Mouse (Mus musculus) layer of hippocampus, postnatal 14 days (tissue): ENCODE results near the gene Cyp2b10. TPM values are rescaled to one million over a fixed set of nuclear protein-coding genes. Genes with fewer than 3 reads are reported as not detected.
"Not testable (repeated sequence)": the region's sequence is repeated elsewhere in the genome, so short reads cannot be mapped to it uniquely, and the experiment has no call there.

Experiments
- DNase-seq, 2 experiments: peaks; one replicate each; pipeline ENCODE4 v3.0.0; 2021 to 2022; ENCODE audit warnings: low spot score in 2 of 2, mixed read lengths in 1 of 2
- long read RNA-seq, 2 experiments: library from polyadenylated mRNA; stranded (forward); transcript quantifications; one replicate each; pipeline ENCODE4 v2.0.0; 2021
- total RNA-seq, 2 experiments: library from RNA; stranded (reverse); gene quantifications; 2 replicates each; pipeline ENCODE4 v1.2.3; 2021

Gene Cyp2b10
- total RNA-seq, result not detected
- long read RNA-seq, experiment 1, result 0 reads
- long read RNA-seq, experiment 2, result 0 reads

DNA sequence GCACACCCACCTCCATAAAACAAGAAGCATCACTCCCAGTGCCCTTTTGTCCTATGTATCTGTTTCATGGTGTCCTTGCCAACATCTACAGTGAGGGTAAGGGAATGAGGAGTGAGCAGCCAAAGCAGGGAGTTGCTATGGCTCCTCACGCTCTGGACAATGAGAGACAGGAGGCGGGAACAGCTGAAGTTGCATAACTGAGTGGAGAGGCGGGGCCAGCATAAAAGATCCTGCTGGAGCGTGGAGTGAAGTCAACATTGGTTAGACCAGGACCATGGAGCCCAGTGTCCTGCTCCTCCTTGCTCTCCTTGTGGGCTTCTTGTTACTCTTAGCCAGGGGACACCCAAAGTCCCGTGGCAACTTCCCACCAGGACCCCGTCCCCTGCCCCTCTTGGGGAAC lies at the start of gene Cyp2b10:
Cyp2b10 (plus strand) TSS at position 210 of the 400 bp plus-strand sequence.
- no peak for DNase-seq

DNA sequence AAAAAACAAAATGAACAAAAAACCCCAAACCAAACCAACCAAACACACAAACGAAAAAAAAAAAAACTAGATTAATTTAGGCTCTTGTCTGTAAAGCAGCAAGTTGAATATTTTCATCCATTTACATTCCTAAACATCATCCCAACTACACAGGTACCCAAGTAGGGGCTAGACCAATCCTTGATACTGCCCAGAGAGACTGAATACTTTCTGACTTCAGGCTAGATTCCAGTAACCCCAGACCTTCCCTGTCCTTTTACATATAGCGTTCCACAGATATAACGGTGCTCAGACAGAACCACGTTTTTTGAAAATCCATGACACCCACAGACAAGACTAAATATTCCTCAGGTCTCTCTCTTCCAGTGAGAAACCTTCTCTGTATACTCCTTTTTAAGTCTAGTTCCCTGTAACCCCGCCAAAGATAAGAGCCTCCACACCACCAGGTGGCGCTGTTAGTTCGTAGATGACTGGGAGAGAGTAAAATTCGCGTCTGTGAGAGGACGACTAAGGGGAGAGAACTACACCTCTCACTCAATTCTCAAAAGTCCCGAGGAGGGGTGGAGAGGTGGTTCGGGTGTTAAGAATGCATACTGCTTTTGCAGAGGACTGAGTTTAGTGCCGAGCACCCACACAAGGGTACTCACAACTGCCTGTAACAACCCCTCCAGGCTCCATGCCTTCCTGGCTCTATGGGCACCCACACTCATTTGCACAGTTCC lies 49.5 kb upstream of the Cyp2b10 start:
- DNase-seq, result peak; percentile 87 to 90

DNA sequence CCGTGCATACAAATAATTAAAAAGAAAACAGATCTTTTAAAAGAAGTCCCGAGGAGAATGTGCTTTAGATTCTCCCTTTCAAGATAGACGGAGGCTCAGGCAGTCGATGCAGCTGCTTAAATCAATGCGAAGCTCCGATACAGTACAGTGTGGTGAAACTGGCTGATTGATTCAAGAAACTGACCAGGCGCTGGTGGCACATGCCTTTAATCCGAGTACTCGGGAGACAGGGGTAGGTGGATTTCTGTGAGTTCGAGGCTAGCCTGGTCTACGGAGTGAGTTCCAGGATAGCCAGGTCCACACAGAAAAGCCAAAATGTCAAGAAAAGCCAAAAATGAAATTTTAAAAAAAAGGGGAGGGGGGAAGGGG lies 49.0 kb upstream of the Cyp2b10 start:
- no peak for DNase-seq

DNA sequence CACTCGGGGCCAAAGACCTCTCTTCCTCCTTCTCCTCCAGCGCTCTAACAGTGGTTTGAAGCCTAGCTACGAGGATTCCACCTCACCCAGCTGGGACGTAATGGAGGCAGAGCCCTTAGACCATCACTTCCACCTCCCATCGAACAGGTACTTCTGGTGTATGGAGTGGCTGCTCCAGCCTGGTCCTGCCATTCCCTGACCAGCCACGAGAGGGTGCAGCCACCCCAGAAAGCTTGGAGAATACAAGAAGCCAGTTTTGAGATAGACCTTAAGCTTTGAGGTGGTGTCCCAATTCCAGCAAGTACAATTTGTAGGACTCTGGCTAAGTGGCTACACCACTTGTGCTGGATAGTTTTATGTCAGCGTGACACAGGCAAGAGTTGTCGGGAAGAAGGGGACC lies 42.3 kb upstream of the Cyp2b10 start:
- peak; percentile 30 to 57 for DNase-seq

DNA sequence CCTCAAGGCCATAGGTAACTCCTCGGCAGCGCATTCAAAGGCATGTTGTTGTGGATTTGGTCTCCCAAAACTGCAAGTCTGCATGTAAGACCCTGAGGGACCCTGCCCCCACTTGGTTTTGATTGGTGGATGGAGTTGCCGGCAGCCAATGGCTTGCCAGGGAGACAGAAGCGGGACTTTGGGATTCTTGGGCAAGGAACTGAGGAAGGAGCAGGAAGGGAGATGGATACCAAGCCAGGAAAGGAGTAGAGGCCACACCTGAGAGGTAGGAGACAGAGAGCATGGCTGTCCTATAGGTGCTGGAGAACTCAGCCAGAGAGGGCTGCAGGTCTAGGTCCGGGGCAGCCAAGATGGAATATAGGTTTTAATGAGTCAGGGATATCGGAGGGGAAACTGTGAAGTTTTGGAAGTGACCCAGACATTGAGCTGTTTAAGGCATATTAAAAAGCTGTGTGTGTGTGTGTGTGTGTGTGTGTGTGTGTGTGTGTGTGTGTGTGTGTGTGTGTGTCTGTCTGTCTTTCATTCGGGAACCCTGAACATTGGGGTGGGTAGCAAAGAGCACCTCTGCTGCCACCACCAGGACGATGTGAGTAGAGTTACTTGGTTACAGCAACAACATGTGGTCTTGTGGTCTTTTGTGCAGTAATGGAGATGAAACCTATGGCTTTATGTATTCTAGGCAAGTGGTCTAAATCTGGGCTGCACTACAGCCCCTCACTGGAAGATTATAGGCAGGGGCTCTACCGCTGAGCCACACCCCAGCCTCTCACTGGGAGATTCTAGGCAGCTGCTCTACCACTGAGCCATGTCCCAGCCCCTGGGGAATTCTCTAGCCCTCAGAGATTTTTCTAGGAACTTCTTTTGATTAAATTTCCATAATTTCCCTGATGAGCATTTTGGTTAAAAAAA lies 37.2 kb upstream of the Cyp2b10 start:
- DNase-seq, result no peak

DNA sequence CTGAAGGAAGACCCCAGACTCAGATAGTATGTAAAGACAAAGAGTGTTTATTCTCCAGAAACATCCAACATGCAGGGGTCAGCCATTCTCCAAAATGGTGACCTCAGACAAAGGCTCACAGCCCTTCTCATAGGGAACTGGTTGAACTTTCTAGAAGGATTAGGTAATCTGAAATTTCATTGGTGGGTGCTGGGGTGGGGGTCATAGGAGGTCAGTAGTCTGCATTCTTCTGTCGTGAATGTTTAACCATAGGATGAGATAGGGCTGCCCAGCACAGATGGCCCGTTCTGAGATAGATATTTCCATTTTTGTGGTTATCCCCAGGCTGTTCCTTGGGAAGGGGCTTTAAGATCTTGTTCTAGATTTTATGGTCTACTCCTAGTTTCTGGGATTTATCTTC lies 35.1 kb upstream of the Cyp2b10 start:
- no peak for DNase-seq

DNA sequence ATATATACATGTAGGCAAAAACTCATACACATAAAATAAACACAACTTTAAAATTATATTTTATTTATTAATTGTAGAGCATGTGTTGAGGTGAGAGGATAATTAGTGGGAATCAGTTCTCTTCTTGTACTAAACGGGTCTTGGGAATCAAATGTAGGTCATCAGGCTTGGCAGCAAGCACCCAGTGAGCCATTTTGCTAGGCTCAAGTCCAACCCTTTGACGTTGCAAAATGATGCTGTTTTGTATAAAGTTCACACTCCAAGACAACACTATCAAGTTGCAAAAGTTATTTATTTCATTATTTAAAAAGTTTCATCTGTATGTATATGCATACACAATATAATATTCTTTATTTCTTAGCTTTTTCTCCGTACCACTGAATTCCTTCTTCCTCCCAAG lies 33.7 kb upstream of the Cyp2b10 start:
- no peak for DNase-seq

DNA sequence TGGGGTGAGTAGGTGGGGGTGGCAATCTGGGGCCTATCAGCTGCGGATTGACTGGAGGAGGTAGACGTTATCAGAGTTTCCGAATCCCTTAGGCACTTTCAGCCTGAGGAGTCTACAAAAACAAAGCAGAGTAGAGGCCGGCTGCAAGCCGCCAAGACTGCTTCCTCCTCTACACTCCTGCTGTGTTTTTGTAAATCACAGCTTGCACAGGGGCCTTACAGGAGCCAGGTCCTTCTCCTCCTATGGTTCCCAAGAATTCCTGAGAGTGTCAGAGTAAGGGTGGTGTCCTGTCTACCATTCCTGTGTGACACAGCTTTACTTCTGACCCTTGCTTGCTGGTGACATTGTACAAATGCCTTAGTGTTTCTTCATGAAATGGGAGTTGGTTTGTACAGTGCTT lies 32.6 kb upstream of the Cyp2b10 start:
- no peak for DNase-seq

DNA sequence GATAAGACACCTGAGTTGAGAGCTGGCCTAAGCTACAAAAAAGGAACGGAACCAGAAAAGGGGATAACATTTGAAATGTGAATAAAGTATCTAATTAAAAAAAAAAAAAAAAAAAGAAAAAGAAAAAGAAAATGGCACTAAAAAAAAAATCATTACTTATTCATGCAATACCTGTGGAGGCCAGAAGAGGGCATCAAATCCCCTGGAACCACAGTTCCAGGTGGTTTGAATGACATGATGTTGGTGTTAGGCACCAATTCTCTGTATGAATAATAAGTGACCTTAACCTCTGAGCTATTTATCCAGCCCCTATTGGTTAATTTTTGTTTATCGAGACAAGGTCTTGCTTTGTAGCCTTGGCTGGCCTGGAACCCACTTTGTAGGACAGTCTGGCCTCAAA lies 27.6 kb upstream of the Cyp2b10 start:
- no peak for DNase-seq

DNA sequence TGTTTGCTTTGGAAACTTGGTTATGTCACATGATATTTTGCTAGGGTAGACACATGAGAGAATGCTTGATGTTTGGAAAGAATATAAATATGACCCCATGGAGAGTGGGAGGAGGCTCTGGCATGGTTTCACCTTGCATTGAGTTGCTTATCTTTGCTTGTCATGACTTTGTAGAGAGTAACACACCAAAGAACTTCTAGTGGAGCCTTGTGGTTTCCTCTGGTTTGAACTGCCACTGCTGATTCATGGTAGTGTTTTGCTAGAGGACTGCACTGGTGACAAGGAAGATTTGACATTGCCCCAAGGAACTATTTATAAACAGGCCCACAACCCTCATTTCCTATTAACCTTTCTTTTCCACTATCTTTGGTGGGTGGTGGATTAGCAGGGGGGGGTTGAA lies 24.8 kb upstream of the Cyp2b10 start:
- no peak for DNase-seq

DNA sequence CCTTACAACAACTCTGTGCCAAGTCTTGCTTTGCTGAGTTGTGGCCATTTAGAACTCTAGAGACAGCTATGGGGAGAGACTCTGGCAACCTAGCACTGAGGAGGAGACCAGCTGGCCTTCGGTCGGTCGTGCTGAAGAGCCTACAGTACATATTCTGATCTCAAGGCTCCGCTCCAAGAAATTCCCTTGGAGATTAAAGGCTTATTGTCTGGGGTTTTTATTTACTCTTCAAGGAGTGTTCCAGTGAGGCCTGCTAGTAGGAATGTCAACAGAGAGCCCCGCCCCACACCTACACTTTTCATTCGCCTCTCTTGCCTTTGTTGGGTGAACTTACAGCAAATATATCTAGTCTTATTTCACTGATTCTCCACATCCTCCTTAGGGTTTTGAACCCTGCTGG lies 18.7 kb upstream of the Cyp2b10 start:
- DNase-seq, result no peak

DNA sequence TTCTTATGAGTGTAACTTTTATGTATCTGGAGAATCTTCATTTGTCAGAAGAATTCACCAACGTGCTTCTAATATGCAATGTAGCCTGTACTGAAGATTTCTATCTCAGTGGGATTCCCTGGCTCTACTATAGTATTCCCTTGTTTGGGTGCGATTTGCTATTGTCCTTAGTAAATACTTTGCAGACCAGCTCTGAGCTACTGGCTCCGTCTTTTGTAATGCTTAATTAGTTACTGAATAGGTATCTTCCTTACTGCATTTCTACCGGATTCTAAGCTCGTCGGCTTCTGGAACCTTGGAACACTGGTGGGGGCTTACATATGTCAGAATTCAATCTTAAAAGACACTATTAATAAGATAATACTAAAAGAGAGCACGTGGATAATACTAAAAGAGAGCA lies 16.7 kb upstream of the Cyp2b10 start:
- not testable (repeated sequence) for DNase-seq

DNA sequence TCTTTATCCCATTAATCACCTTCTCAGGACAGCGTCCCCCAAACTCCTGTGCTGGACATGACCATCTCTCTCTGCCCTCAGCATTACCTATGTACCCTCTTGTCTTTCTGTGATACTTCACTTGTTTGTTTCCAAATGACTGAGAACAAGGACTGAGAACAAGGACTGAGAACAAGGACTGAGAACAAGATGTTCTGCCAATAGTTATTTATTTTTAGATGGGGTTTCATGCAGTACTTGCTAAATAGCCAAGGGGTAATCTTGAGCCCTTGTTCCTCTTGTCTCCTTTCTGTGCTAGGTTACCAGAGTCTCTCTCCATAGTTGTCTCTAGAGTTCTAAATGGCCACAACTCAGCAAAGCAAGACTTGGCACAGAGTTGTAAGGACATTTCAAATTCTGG lies 13.1 kb upstream of the Cyp2b10 start:
- DNase-seq, result no peak

DNA sequence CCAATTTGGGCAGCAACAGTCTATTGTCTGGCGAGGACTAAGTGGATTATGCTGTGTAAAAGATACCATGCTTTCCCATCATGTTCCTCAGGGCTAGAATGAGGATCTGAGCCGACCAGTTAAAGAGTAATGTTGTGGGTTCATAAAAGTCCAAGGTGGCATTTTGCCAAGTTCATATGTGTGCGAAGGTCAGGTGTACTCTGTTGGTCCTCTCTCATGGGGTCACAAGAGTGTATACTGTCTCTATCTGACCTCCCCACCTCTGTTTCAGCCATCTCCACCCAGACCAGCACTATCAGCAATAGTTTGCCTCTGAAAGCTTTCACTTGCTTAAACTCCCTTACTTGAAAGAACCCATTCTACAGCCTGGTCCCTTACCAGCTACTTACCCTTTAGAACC lies 9.7 kb upstream of the Cyp2b10 start:
- DNase-seq, result no peak

DNA sequence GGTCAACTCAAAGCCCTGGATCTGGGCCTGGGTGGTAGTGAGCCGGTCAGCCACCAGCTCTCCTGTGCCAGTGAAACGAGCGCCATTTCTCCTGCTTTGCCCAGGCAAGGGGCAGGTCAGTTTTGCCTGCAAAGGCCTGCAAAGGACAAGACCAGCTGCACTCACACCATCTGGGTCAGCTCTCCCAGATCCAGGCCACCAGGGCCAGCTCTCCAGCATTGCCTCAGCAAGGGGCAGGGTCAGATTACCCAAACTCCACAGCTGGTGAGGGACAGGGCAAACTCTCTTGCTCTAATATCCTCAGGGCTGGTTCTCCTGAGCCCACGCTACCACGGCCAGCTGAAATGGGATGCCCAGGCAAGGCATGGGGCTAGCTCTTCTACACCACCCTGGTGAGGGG lies 4.3 kb upstream of the Cyp2b10 start:
- no peak for DNase-seq

DNA sequence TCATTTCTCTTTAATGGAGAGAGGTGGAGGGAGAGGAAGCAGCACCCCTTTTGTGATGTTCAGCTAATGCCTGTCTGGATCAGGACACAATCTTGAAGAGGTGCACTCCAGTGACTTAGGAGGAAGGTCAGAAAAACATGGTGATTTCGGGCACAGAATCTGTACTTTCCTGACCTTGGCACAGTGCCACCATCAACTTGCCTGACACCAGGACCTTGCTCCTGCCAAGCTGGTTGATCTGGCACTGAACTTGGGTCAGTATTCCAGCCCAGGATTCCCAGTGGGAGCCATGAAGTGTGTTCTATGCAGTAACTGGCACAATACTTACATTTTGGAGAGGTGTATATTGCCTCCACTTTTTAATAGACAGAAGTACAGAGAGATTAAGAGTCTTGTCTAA lies 2.3 kb upstream of the Cyp2b10 start:
- no peak for DNase-seq

DNA sequence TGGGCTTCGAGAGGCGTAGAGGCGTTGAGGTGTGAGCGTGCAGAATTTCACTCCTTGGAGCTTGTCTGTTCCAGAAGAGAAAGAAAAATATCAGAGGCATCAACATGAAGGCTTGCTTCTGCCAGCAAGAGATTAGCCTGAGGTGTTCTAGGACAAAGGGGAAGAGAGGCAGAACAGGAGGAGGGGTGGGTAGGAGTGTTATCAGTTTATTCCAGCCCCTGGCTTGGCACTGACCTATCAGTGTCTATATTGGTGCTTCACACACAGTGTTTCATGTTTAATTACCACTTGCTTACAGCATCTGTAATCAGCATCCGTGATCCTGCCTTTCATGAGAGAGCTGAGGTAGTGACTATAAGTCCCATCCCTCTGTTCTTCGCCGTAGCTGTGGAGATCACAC lies 644 bp downstream of the Cyp2b10 start:
- no peak for DNase-seq

DNA sequence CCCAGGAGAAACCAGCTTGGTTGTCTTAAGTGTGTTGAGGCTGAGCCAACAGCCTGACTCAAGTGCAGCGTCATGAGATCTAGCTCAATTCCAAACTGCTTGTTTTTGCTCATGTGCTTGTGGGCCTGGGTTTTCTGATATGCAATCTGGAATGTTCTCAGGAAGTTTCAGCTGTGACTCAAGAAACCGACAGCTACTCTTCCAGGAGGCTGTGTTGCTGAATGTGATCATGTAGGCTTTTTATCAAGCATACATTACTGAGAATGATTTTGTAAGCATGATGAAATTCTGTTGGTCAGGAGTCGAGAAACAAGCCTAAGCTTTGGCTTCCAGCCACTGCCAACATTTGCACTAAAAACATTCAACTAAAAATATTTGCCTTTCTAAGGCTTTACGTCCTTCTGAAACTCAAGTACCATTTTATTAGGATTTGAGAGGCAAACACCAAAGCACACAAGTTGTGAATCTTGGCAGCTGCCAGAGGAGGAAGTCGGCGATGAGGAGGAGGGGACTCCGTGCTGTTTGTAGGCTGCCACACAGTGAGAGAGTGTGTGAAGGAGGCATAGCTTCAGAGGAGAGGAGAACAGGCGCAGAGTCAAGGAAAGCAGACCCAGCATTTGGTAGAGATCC lies 4.8 kb downstream of the Cyp2b10 start:
- DNase-seq, result peak in 1 of 2 experiments; percentile 6

DNA sequence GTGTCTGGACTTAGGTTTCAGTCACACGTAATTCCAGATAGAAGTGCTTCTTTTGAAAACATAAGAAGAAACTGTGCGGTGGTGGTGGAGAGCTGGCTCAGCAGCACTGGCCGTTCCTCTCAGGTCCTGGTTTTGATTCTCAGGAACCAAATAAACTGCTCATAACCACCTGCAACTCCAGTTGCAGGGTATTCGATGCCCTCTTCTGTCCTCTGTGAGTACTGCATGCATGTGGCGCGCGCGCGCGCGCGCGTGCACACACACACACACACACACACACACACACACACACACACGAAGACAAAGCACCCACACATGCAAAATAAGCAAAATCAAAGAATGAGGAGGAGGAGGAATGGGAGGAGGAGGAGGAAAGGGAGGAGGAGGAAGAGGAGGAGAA lies 5.7 kb downstream of the Cyp2b10 start:
- DNase-seq, result no peak

DNA sequence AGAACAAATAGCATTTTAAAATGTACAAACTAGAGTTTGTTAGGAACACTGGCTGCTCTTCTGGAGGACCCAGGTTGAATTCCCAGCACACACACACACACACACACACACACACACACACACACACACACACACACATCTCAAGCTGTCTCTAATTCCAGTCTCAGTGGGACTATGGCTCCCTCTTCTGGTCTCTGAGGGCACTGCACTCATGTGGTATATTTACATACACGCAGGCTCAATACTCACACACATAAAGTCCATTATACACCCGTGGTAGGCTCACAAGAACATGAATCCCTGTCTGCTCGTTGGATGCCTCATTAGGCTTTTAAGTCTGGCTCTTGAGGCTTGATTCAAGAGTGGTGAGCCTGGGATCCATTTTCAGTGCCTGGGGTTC lies 6.6 kb downstream of the Cyp2b10 start:
- no peak for DNase-seq

DNA sequence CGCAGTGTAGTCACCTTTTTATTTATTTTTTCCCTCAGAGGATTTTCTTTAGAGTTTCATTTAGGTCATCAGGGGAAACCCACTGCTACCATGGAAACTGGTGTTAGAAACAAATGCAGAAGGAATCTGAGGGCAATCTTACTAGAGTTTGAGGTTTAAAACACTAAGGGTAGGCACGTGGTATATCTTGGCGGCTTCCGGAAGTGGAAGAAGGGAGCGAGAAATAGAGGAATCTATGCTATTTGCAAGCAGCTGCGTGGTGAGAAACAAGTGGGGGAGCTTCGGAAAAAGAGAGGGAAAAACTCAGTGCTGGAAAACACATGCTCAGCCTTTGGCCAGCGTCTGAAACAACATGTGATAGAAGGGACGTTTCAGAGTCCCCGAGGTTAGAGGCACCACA lies 7.1 kb downstream of the Cyp2b10 start:
- no peak for DNase-seq

DNA sequence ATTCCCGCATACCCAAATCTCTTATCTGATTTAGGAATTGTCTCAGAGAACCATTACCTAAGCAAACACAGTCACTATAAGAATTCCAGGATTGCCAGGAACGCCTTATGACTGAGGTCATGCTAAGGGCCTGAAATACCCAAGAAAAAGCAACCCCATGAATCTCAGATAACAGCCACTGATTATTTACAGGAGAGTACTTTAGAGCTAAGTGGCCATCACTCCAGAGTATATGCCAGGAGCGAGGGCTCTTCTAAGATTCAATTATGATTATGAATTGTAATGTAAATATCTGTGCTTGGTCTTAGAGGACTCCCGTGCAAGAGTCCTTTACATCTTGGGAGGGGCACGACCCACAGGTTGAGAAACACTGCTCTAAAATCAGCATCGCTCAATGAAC lies 10.0 kb downstream of the Cyp2b10 start:
- DNase-seq, result no peak
